Mouse (Mus musculus) left cerebral cortex, adult 2 months (tissue): Measurements from ENCODE around the gene Cwf19l1. TPM values are rescaled to one million over a fixed set of nuclear protein-coding genes. Genes with fewer than 3 reads are reported as not detected.

Source experiments
- DNase-seq, 2 experiments: peaks; one replicate each; pipeline ENCODE4 v3.0.0; 2021 to 2022; ENCODE audit warnings: low spot score in 2 of 2, mixed read lengths in 1 of 2; ENCODE audit errors: extremely low spot score in 1 of 2
- H3K27ac ChIP-seq: fragments of 200-600 bp; 2 replicates; pipeline ENCODE4 v1.8.1; 2022
- H3K4me3 ChIP-seq: fragments of 200-600 bp; 2 replicates; pipeline ENCODE4 v1.8.1; 2022
- CTCF ChIP-seq: fragments of 200-600 bp; IDR thresholded peaks from 2 replicates; pipeline ENCODE4 v1.8.1; 2022; ENCODE audit warnings: antibody characterized with exemption, mild to moderate bottlenecking, moderate library complexity
- intact Hi-C: fragments of 180-260 bp; cut with DNase I; formaldehyde crosslinking; loops from one replicate; pipeline ENCODE4 v1.15.1; 2025
- long read RNA-seq, 2 experiments: library from polyadenylated mRNA; stranded (forward); transcript quantifications; one replicate each; pipeline ENCODE4 v2.0.0; 2021; ENCODE audit warnings: borderline mapping rate in 2 of 2
- total RNA-seq, 2 experiments: library from RNA; stranded (reverse); gene quantifications; 2 replicates each; pipeline ENCODE4 v1.2.3; 2021

Cwf19l1 gene
- 10 to 100 TPM; 17.3 to 19.4 TPM for total RNA-seq
- long read RNA-seq, experiment 1, transcript Cwf19l1-201 (14 exons, 3,581 nt): major isoform, 7 of 11 reads
- long read RNA-seq, experiment 1, partial matches to known transcripts: 0 of 11 reads
- long read RNA-seq, experiment 1, other reads (novel, unspliced or antisense): 4 of 11 reads
- long read RNA-seq, experiment 2, transcript Cwf19l1-201 (14 exons, 3,581 nt): major isoform, 10 of 15 reads
- long read RNA-seq, experiment 2, partial matches to known transcripts: 0 of 15 reads
- long read RNA-seq, experiment 2, other reads (novel, unspliced or antisense): 5 of 15 reads

- no peak for TF ChIP-seq CTCF
- intact Hi-C loops: loop anchor here (2.0 to 10.0 kb wide), 3 partner anchors 27 to 799 kb away; partner anchors contain the start of genes Cox15, Cutc and Slf2
- peak; percentile 85 to 86 for DNase-seq
- Histone ChIP-seq H3K27ac (peak within 1 kb of the TSS; percentile 83), H3K4me3 (peak within 1 kb of the TSS; percentile 54)
Measured at GRCm38 (mm10) chr19:44135072-44135959, at the start of gene Cwf19l1. Cwf19l1 (minus strand) TSS chr19:44135876.

GRCm38 (mm10) chr19:44183968-44184367, 48.3 kb upstream of the Cwf19l1 start:
- H3K4me3 ChIP-seq: no peak overlapping the region
- TF ChIP-seq CTCF: no peak
- peak overlapping the region; percentile 32; the same call in 1 of the 2 replicates for H3K27ac ChIP-seq
- intact Hi-C loops: no loop called here
- DNase-seq: no peak

- no peak for TF ChIP-seq CTCF
- H3K27ac ChIP-seq: no peak overlapping the region
- DNase-seq: no peak
- no peak overlapping the region for H3K4me3 ChIP-seq
- intact Hi-C loops: no loop called here
Measured at GRCm38 (mm10) chr19:44180502-44180901, 44.8 kb upstream of the Cwf19l1 start.

GRCm38 (mm10) chr19:44176741-44177140, 41.1 kb upstream of the Cwf19l1 start:
- Histone ChIP-seq H3K4me3 (no peak overlapping the region), H3K27ac (no peak overlapping the region)
- no peak for DNase-seq
- intact Hi-C loops: no loop called here
- no peak for TF ChIP-seq CTCF

GRCm38 (mm10) chr19:44174835-44175234, 39.2 kb upstream of the Cwf19l1 start:
- no peak overlapping the region for H3K4me3 ChIP-seq
- H3K27ac ChIP-seq: no peak overlapping the region
- no peak for DNase-seq
- no peak for TF ChIP-seq CTCF
- intact Hi-C loops: no loop called here

GRCm38 (mm10) chr19:44161515-44161914, 25.8 kb upstream of the Cwf19l1 start:
- no peak overlapping the region for H3K27ac ChIP-seq
- TF ChIP-seq CTCF: peak; percentile 78
- no peak for DNase-seq
- no peak overlapping the region for H3K4me3 ChIP-seq
- intact Hi-C loops: loop anchor here (5.0 kb wide), 2 partner anchors 256 to 371 kb away; no protein-coding TSS in a partner anchor

- no peak overlapping the region for H3K4me3 ChIP-seq
- DNase-seq: no peak
- no peak overlapping the region for H3K27ac ChIP-seq
- TF ChIP-seq CTCF: no peak
- intact Hi-C loops: no loop called here
Measured at GRCm38 (mm10) chr19:44159386-44159785, 23.7 kb upstream of the Cwf19l1 start.

GRCm38 (mm10) chr19:44157005-44157404, 21.3 kb upstream of the Cwf19l1 start:
- DNase-seq: no peak
- TF ChIP-seq CTCF: no peak
- Histone ChIP-seq H3K27ac (no peak overlapping the region), H3K4me3 (no peak overlapping the region)
- intact Hi-C loops: no loop called here

- H3K4me3 ChIP-seq: no peak overlapping the region
- no peak overlapping the region for H3K27ac ChIP-seq
- DNase-seq: no peak
- intact Hi-C loops: no loop called here
- no peak for TF ChIP-seq CTCF
Measured at GRCm38 (mm10) chr19:44153781-44154180, 18.1 kb upstream of the Cwf19l1 start.

- Histone ChIP-seq H3K27ac (no peak overlapping the region), H3K4me3 (no peak overlapping the region)
- no peak for DNase-seq
- intact Hi-C loops: no loop called here
- TF ChIP-seq CTCF: no peak
Measured at GRCm38 (mm10) chr19:44148991-44149390, 13.3 kb upstream of the Cwf19l1 start.

GRCm38 (mm10) chr19:44148345-44148744, 12.7 kb upstream of the Cwf19l1 start:
- no peak for DNase-seq
- H3K27ac ChIP-seq: no peak overlapping the region
- intact Hi-C loops: no loop called here
- H3K4me3 ChIP-seq: no peak overlapping the region
- TF ChIP-seq CTCF: no peak; the same call in none of the 2 replicates

- intact Hi-C loops: no loop called here
- DNase-seq: no peak
- no peak overlapping the region for H3K27ac ChIP-seq
- no peak overlapping the region for H3K4me3 ChIP-seq
- TF ChIP-seq CTCF: no peak
Measured at GRCm38 (mm10) chr19:44146951-44147350, 11.3 kb upstream of the Cwf19l1 start.
